Mouse (Mus musculus) MEL-GATA-1-ER (cell line): ENCODE results near the gene Tmtc1.

Source experiments
- DNase-seq: peaks from one replicate; pipeline ENCODE4 v3.0.0-alpha.2; 2012; ENCODE audit warnings: low read depth; ENCODE audit errors: extremely low read depth

Tmtc1 gene

GRCm38 (mm10) chr6:148443726-148444701, at the start of gene Tmtc1:
Tmtc1 (minus strand) TSS chr6:148444389.
- DNase-seq = no peak

- DNase-seq = no peak
These were observed 47.7 kb upstream of the Tmtc1 start for GRCm38 (mm10) chr6:148491849-148492248.

- DNase-seq = no peak
These were observed 42.6 kb upstream of the Tmtc1 start for GRCm38 (mm10) chr6:148486756-148487155.

- no peak for DNase-seq
These were observed 37.7 kb upstream of the Tmtc1 start for GRCm38 (mm10) chr6:148481894-148482293.

GRCm38 (mm10) chr6:148479671-148480237, 35.6 kb upstream of the Tmtc1 start:
- DNase-seq = no peak

- no peak for DNase-seq
These were observed 34.2 kb upstream of the Tmtc1 start for GRCm38 (mm10) chr6:148478350-148478749.

GRCm38 (mm10) chr6:148472289-148472688, 28.1 kb upstream of the Tmtc1 start:
- DNase-seq = no peak

GRCm38 (mm10) chr6:148467924-148468389, 23.8 kb upstream of the Tmtc1 start:
- DNase-seq = no peak

GRCm38 (mm10) chr6:148467170-148467921, 23.2 kb upstream of the Tmtc1 start:
- DNase-seq = no peak

GRCm38 (mm10) chr6:148459636-148460035, 15.4 kb upstream of the Tmtc1 start:
- DNase-seq = no peak

GRCm38 (mm10) chr6:148455470-148455869, 11.3 kb upstream of the Tmtc1 start:
- no peak for DNase-seq

GRCm38 (mm10) chr6:148454740-148455139, 10.6 kb upstream of the Tmtc1 start:
- DNase-seq = no peak

GRCm38 (mm10) chr6:148448151-148448550, 4.0 kb upstream of the Tmtc1 start:
- DNase-seq = no peak

- no peak for DNase-seq
These were observed 1.9 kb upstream of the Tmtc1 start for GRCm38 (mm10) chr6:148446113-148446512.

GRCm38 (mm10) chr6:148444796-148445195, 607 bp upstream of the Tmtc1 start:
- no peak for DNase-seq

GRCm38 (mm10) chr6:148443291-148443725, 881 bp downstream of the Tmtc1 start:
- DNase-seq = no peak

- no peak for DNase-seq
These were observed 1.4 kb downstream of the Tmtc1 start for GRCm38 (mm10) chr6:148442671-148443290.

- no peak for DNase-seq
These were observed 2.3 kb downstream of the Tmtc1 start for GRCm38 (mm10) chr6:148441871-148442270.

- DNase-seq = no peak
These were observed 5.1 kb downstream of the Tmtc1 start for GRCm38 (mm10) chr6:148439101-148439500.

GRCm38 (mm10) chr6:148437565-148437964, 6.6 kb downstream of the Tmtc1 start:
- no peak for DNase-seq

- no peak for DNase-seq
These were observed 7.7 kb downstream of the Tmtc1 start for GRCm38 (mm10) chr6:148436441-148437001.
